Mouse (Mus musculus) kidney, embryonic 16.5 days (tissue): ENCODE data around the gene Olfr735. TPM values are rescaled to one million over a fixed set of nuclear protein-coding genes. Genes with fewer than 3 reads are reported as not detected.

Experiments used
- polyA plus RNA-seq: library from polyadenylated mRNA; unstranded; fragments of >200 nt; fragmentation: Nextera tagmentation; extraction: Ambion mirVana; gene quantifications from 2 replicates; pipeline ENCODE4 v1.2.1, GENCODE M21; 2015

The Olfr735 gene
- polyA plus RNA-seq, 1 experiment from 2014 or later: not detected

Other genes starting within 250 kb of the Olfr735 start
- not detected in 2 replicates for gene Olfr727, start 225.7 kb downstream of the Olfr735 start, polyA plus RNA-seq
- not detected in 2 replicates for gene Olfr728, start 206.2 kb downstream of the Olfr735 start, polyA plus RNA-seq
- gene Olfr729, start 196.0 kb downstream of the Olfr735 start, polyA plus RNA-seq: not detected in 2 replicates
- not detected in 2 replicates for gene Olfr730, start 160.7 kb downstream of the Olfr735 start, polyA plus RNA-seq
- not detected in 2 replicates for gene Olfr731, start 107.0 kb downstream of the Olfr735 start, polyA plus RNA-seq
- gene Olfr732, start 64.7 kb downstream of the Olfr735 start, polyA plus RNA-seq: not detected in 2 replicates
- gene Olfr733, start 47.4 kb downstream of the Olfr735 start, polyA plus RNA-seq: not detected in 2 replicates
- not detected in 2 replicates for gene Olfr734, start 22.1 kb downstream of the Olfr735 start, polyA plus RNA-seq
- gene Tlr11, start 9.0 kb upstream of the Olfr735 start, polyA plus RNA-seq: not detected in 2 replicates
- not detected in 2 replicates for gene Olfr736, start 32.3 kb upstream of the Olfr735 start, polyA plus RNA-seq
- not detected in 2 replicates for gene Olfr738, start 58.7 kb upstream of the Olfr735 start, polyA plus RNA-seq
- not detected in 2 replicates for gene Olfr739, start 69.8 kb upstream of the Olfr735 start, polyA plus RNA-seq
- gene Olfr740, start 96.7 kb upstream of the Olfr735 start, polyA plus RNA-seq: not detected in 2 replicates
- not detected in 2 replicates for gene Olfr741, start 123.9 kb upstream of the Olfr735 start, polyA plus RNA-seq
- gene Olfr742, start 154.7 kb upstream of the Olfr735 start, polyA plus RNA-seq: not detected in 2 replicates
- gene Olfr743, start 173.0 kb upstream of the Olfr735 start, polyA plus RNA-seq: not detected in 2 replicates